Mouse (Mus musculus): Measurements from ENCODE around the gene Pfkp. TPM values are rescaled to one million over a fixed set of nuclear protein-coding genes. Genes with fewer than 3 reads are reported as not detected.
A peak's percentile ranks its signal among the peaks of the same experiment; 100 is the strongest.

The Pfkp gene
- total and polyA plus RNA-seq, 3 experiments, result 53.3 to 175 TPM; not detected in 1

DNA sequence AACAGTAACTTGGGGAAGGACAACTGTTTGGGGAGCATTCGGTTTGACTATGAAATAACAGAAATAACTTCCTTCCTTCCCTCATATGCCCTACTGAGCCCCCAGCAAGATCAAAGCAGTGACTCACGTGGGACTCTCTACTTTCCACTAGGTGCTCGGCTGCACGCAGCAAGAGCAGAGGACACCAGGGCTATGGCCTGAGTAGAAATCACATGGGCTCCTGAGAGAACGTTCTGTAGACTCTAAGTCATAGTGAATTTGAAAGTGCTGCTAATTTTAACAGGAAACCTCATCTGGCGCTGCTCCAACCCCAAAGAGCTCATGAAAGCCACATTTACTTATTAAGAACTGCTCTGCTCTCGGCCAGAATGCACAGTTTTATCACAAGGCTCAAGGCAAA lies 15.1 kb downstream of the Pfkp start:
- peaks cover 38 to 51% of the 10 kb centered on the region in 2 experiments for H3K4me1 ChIP-seq (ENCODE audit: control insufficient read depth in 1 of 2, insufficient read depth in 2 of 2, low read length in 2 of 2)
- no peaks in the 10 kb centered on the region for H3K27me3 ChIP-seq (ENCODE audit: control insufficient read depth in 1 of 2, insufficient read depth in 2 of 2, low read length in 2 of 2)
- H3K36me3 ChIP-seq (ENCODE audit: control insufficient read depth in 1 of 2, insufficient read depth in 2 of 2, low read length in 2 of 2), result peaks cover 3 to 59% of the 10 kb centered on the region in 2 experiments
- H3K4me3 ChIP-seq (ENCODE audit: control insufficient read depth in 1 of 2, insufficient read depth in 1 of 2, low read depth in 2 of 2, low read length in 2 of 2), result no peak overlapping the region
- H3K79me2 ChIP-seq (ENCODE audit: control insufficient read depth, insufficient read depth, low read length, poor library complexity), result peaks cover 18% of the 10 kb centered on the region
- peak; percentile 68 for DNase-seq (ENCODE audit: low read depth, low spot score)
- H3K27ac ChIP-seq (ENCODE audit: control insufficient read depth, low read depth, low read length), result peak overlapping the region; percentile 77
- H3K9ac ChIP-seq (ENCODE audit: control insufficient read depth, low read depth, low read length, poor library complexity, severe bottlenecking), result peak overlapping the region; percentile 42
- peak; percentile 53 for TF ChIP-seq USF1 (IDR thresholded peaks at IDR 0.05; ENCODE audit: low read depth, low read length)
- no peak for TF ChIP-seq MAZ (IDR thresholded peaks at IDR 0.05; ENCODE audit: low read depth, low read length)
- no peak for TF ChIP-seq NELFE (IDR thresholded peaks at IDR 0.05; ENCODE audit: low read depth, low read length)
- no peak for TF ChIP-seq CTCF (IDR thresholded peaks at IDR 0.05 in 2 of 3, conservative IDR thresholded peaks at IDR 0.05 in 1 of 3; ENCODE audit: control insufficient read depth in 1 of 3, insufficient read depth in 1 of 3, low read depth in 2 of 3, low read length in 3 of 3, poor library complexity in 1 of 3, severe bottlenecking in 1 of 3)
- no peak for TF ChIP-seq ETS1 (IDR thresholded peaks at IDR 0.05; ENCODE audit: low read depth, low read length)
- TF ChIP-seq CHD2 (IDR thresholded peaks at IDR 0.05; ENCODE audit: low read length), result no peak
- TF ChIP-seq RCOR1 (IDR thresholded peaks at IDR 0.05; ENCODE audit: low read depth, low read length), result no peak
- TF ChIP-seq MXI1 (IDR thresholded peaks at IDR 0.05; ENCODE audit: low read depth, low read length), result peak; percentile 58
- TF ChIP-seq HCFC1 (IDR thresholded peaks at IDR 0.05; ENCODE audit: low read depth, low read length), result no peak
- no peak for TF ChIP-seq ZNF384 (IDR thresholded peaks at IDR 0.05; ENCODE audit: low read depth, low read length)
- no peaks in the 10 kb centered on the region for H3K9me3 ChIP-seq (replicated peaks; ENCODE audit: insufficient read depth, low read length)

DNA sequence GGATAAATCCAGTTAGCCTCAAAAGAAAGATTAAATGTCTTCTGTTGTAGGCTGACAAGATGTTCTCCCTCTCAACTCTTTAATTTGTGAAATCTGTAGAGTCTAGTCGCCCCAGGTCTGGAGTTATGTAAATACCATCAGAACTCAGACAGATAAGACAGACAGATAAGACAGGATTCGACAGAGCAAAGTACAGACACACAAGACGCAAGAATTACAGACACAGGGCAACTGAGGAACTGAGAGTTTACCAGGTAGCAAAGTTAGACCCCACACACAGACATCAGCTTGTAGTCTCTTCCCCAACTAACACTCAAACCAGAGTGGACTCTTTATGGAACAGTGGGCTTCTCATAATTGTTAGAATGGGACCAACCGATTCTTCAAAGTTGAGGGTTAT lies 15.6 kb downstream of the Pfkp start:
- H3K4me3 ChIP-seq (ENCODE audit: control insufficient read depth in 1 of 2, insufficient read depth in 1 of 2, low read depth in 2 of 2, low read length in 2 of 2), result no peak overlapping the region
- peaks cover 7 to 57% of the 10 kb centered on the region in 2 experiments for H3K36me3 ChIP-seq (ENCODE audit: control insufficient read depth in 1 of 2, insufficient read depth in 2 of 2, low read length in 2 of 2)
- DNase-seq (ENCODE audit: low read depth, low spot score), result no peak
- no peaks in the 10 kb centered on the region for H3K27me3 ChIP-seq (ENCODE audit: control insufficient read depth in 1 of 2, insufficient read depth in 2 of 2, low read length in 2 of 2)
- no peak overlapping the region; the same call in 1 of the 2 replicates for H3K9ac ChIP-seq (ENCODE audit: control insufficient read depth, low read depth, low read length, poor library complexity, severe bottlenecking)
- peak overlapping the region; percentile 77 for H3K27ac ChIP-seq (ENCODE audit: control insufficient read depth, low read depth, low read length)
- H3K4me1 ChIP-seq (ENCODE audit: control insufficient read depth in 1 of 2, insufficient read depth in 2 of 2, low read length in 2 of 2), result peaks cover 36 to 49% of the 10 kb centered on the region in 2 experiments
- H3K79me2 ChIP-seq (ENCODE audit: control insufficient read depth, insufficient read depth, low read length, poor library complexity), result peaks cover 18% of the 10 kb centered on the region
- TF ChIP-seq UBTF (IDR thresholded peaks at IDR 0.05; ENCODE audit: borderline replicate concordance, insufficient read depth, low read depth, low read length), result no peak
- TF ChIP-seq GATA1 (IDR thresholded peaks at IDR 0.05; ENCODE audit: low read depth, low read length), result no peak
- no peak for TF ChIP-seq CHD1 (IDR thresholded peaks at IDR 0.05; ENCODE audit: low read depth, low read length)
- no peak for TF ChIP-seq CHD2 (IDR thresholded peaks at IDR 0.05; ENCODE audit: low read length)
- no peak for TF ChIP-seq TBP (IDR thresholded peaks at IDR 0.05; ENCODE audit: low read depth, low read length)
- no peak for TF ChIP-seq CTCF (IDR thresholded peaks at IDR 0.05 in 2 of 3, conservative IDR thresholded peaks at IDR 0.05 in 1 of 3; ENCODE audit: control insufficient read depth in 1 of 3, insufficient read depth in 1 of 3, low read depth in 2 of 3, low read length in 3 of 3, poor library complexity in 1 of 3, severe bottlenecking in 1 of 3)
- TF ChIP-seq JUND (IDR thresholded peaks at IDR 0.05; ENCODE audit: low read depth, low read length), result no peak
- no peak for TF ChIP-seq USF2 (IDR thresholded peaks at IDR 0.05; ENCODE audit: borderline replicate concordance in 1 of 2, insufficient read depth in 1 of 2, low read depth in 1 of 2, low read length in 2 of 2)
- no peak for TF ChIP-seq ZMIZ1 (IDR thresholded peaks at IDR 0.05; ENCODE audit: low read depth, low read length)
- no peak for TF ChIP-seq MYC (IDR thresholded peaks at IDR 0.05; ENCODE audit: low read depth, low read length)
- TF ChIP-seq TAL1 (IDR thresholded peaks at IDR 0.05; ENCODE audit: low read length), result no peak
- TF ChIP-seq POLR2A (IDR thresholded peaks at IDR 0.05; ENCODE audit: control insufficient read depth in 1 of 2, insufficient read depth in 1 of 2, low read depth in 1 of 2, low read length in 2 of 2, poor library complexity in 1 of 2), result no peak
- no peak for TF ChIP-seq USF1 (IDR thresholded peaks at IDR 0.05; ENCODE audit: low read depth, low read length)
- TF ChIP-seq POLR2AphosphoS5 (IDR thresholded peaks at IDR 0.05; ENCODE audit: borderline replicate concordance, low read depth, low read length), result no peak
- TF ChIP-seq NRF1 (IDR thresholded peaks at IDR 0.05; ENCODE audit: insufficient read depth, low read depth, low read length, poor library complexity, severe bottlenecking), result no peak
- TF ChIP-seq MEF2A (IDR thresholded peaks at IDR 0.05; ENCODE audit: extremely low read depth, insufficient replicate concordance, low read depth, low read length, poor library complexity, severe bottlenecking), result no peak
- no peak for TF ChIP-seq POLR2AphosphoS2 (IDR thresholded peaks at IDR 0.05; ENCODE audit: low read length)
- H3K9me3 ChIP-seq (replicated peaks; ENCODE audit: insufficient read depth, low read length), result no peaks in the 10 kb centered on the region
